Mouse (Mus musculus) gastrocnemius, adult 8-10 months (tissue): ENCODE results near the gene Gtpbp1. TPM values are rescaled to one million over a fixed set of nuclear protein-coding genes. Genes with fewer than 3 reads are reported as not detected.

Source experiments
- DNase-seq, 2 experiments: peaks; one replicate each; pipeline ENCODE4 v3.0.0; 2022; ENCODE audit warnings: low spot score in 2 of 2
- total RNA-seq, 4 experiments: library from RNA; stranded (reverse); gene quantifications; 2 replicates each; pipeline ENCODE4 v1.2.4; 2022

Gene Gtpbp1
- total RNA-seq, 4 experiments from 2014 or later, result 21.8 to 29.7 (median 24.0) TPM

GRCm38 (mm10) chr15:79685141-79685641 is 5.5 kb upstream of the Gtpbp1 start:
- no peak for DNase-seq

GRCm38 (mm10) chr15:79686046-79686869 is 4.4 kb upstream of the Gtpbp1 start:
- DNase-seq, result no peak

- DNase-seq, result peak in 1 of 2 experiments; percentile 47
Measured at GRCm38 (mm10) chr15:79687175-79687574, 3.5 kb upstream of the Gtpbp1 start.

GRCm38 (mm10) chr15:79687646-79688267 is 2.9 kb upstream of the Gtpbp1 start, which contains the start of gene Josd1:
TSS of gene Josd1 (minus strand) at chr15:79687919.
- peak; percentile 93 for DNase-seq

- no peak for DNase-seq
Measured at GRCm38 (mm10) chr15:79688268-79688956, 2.2 kb upstream of the Gtpbp1 start.

GRCm38 (mm10) chr15:79689662-79690425 is 801 bp upstream of the Gtpbp1 start:
- DNase-seq, result no peak

- DNase-seq, result peak in 1 of 2 experiments; percentile 29
Measured at GRCm38 (mm10) chr15:79691023-79691508, 421 bp downstream of the Gtpbp1 start.

GRCm38 (mm10) chr15:79692334-79692733 is 1.7 kb downstream of the Gtpbp1 start:
- DNase-seq, result no peak

- no peak for DNase-seq
Measured at GRCm38 (mm10) chr15:79693740-79694139, 3.1 kb downstream of the Gtpbp1 start.

GRCm38 (mm10) chr15:79694512-79694911 is 3.9 kb downstream of the Gtpbp1 start:
- DNase-seq, result no peak

- no peak for DNase-seq
Measured at GRCm38 (mm10) chr15:79695516-79695915, 4.9 kb downstream of the Gtpbp1 start.

- DNase-seq, result no peak
Measured at GRCm38 (mm10) chr15:79696508-79696907, 5.9 kb downstream of the Gtpbp1 start.

GRCm38 (mm10) chr15:79697011-79697410 is 6.4 kb downstream of the Gtpbp1 start:
- no peak for DNase-seq

GRCm38 (mm10) chr15:79697558-79698187 is 7.0 kb downstream of the Gtpbp1 start:
- no peak for DNase-seq

- DNase-seq, result no peak
Measured at GRCm38 (mm10) chr15:79706603-79707214, 16.1 kb downstream of the Gtpbp1 start.

- DNase-seq, result no peak
Measured at GRCm38 (mm10) chr15:79708229-79708822, 17.7 kb downstream of the Gtpbp1 start.

- DNase-seq, result no peak
Measured at GRCm38 (mm10) chr15:79715646-79716045, 25.0 kb downstream of the Gtpbp1 start.

- no peak for DNase-seq
Measured at GRCm38 (mm10) chr15:79716710-79717109, 26.1 kb downstream of the Gtpbp1 start.

GRCm38 (mm10) chr15:79720267-79720666 is 29.6 kb downstream of the Gtpbp1 start:
- no peak for DNase-seq

GRCm38 (mm10) chr15:79720796-79721195 is 30.2 kb downstream of the Gtpbp1 start:
- DNase-seq, result no peak
